Mouse (Mus musculus): ENCODE results near the gene Ap1b1. TPM values are rescaled to one million over a fixed set of nuclear protein-coding genes. Genes with fewer than 3 reads are reported as not detected.

Gene Ap1b1
- polyA plus RNA-seq, 1 experiment from 2014 or later = 58.4 TPM

DNA sequence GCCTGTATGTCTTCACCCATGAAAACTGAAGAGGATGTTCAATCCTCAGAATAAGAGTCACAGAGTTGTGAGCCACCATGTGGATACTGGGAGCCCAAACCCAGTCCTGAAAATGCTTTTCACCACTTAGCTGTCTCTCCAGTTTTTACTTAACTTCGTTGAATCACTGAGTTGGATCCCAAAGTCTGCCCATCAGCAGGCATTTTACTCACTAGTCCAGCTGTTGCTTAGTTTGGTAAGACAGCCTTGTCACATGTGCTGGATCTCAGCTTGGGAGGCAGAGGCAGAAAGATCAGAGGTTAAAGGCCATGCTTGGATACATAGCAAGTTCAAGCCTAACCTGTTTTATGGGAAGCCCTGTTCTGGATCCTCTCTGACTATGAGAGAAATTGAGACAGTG lies 23.6 kb downstream of the Ap1b1 start:
- Histone ChIP-seq H3K36me3 (ENCODE audit: control insufficient read depth, insufficient read depth, low read length) (peaks cover 43% of the 10 kb centered on the region), H3K4me1 (ENCODE audit: control insufficient read depth, insufficient read depth, low read length) (no peaks in the 10 kb centered on the region), H3K4me3 (ENCODE audit: low read depth, low read length) (no peak overlapping the region), H3K9ac (ENCODE audit: low read length) (no peak overlapping the region), H3K27ac (ENCODE audit: low read depth, low read length) (no peak overlapping the region), H3K9me3 (replicated peaks; ENCODE audit: control insufficient read depth, low read length) (no peaks in the 10 kb centered on the region), H3K27me3 (replicated peaks; ENCODE audit: control insufficient read depth, insufficient read depth, low read length) (no peaks in the 10 kb centered on the region), H3K4me2 (ENCODE audit: low read length) (no peak overlapping the region)
- no peak for DNase-seq (ENCODE audit: low spot score)
- WGBS = 92% methylated on average over 1 of the region's 1 CpGs
- no peak for ATAC-seq

DNA sequence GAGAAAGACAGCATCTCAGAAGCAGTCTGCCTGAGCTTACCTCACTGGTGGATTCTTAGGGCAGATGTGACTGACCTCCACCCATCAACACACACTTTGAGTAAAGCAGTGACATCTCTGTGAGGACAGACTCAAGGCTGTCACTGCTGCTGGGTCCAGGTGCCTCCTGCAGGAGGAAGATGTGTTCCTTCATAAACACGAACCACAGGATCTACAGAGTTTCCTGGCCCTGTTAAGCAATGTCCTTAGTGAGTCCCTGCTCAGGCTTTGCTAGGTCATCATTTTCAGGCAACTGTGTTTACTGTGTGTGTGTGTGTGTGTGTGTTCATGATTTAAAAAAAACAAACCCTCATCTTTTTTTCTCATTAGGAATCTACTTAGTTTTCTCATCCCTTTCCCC lies 24.9 kb downstream of the Ap1b1 start:
- H3K4me2 ChIP-seq (ENCODE audit: low read length) = no peak overlapping the region
- H3K27ac ChIP-seq (ENCODE audit: low read depth, low read length) = no peak overlapping the region
- DNase-seq (ENCODE audit: low spot score) (no peak), ATAC-seq (no peak)
- H3K27me3 ChIP-seq (replicated peaks; ENCODE audit: control insufficient read depth, insufficient read depth, low read length) = no peaks in the 10 kb centered on the region
- no peak overlapping the region for H3K9ac ChIP-seq (ENCODE audit: low read length)
- 70% methylated on average over 1 of the region's 1 CpGs for WGBS
- H3K9me3 ChIP-seq (replicated peaks; ENCODE audit: control insufficient read depth, low read length) = no peaks in the 10 kb centered on the region
- no peaks in the 10 kb centered on the region for H3K4me1 ChIP-seq (ENCODE audit: control insufficient read depth, insufficient read depth, low read length)
- no peak overlapping the region for H3K4me3 ChIP-seq (ENCODE audit: low read depth, low read length)
- H3K36me3 ChIP-seq (ENCODE audit: control insufficient read depth, insufficient read depth, low read length) = peaks cover 54% of the 10 kb centered on the region

DNA sequence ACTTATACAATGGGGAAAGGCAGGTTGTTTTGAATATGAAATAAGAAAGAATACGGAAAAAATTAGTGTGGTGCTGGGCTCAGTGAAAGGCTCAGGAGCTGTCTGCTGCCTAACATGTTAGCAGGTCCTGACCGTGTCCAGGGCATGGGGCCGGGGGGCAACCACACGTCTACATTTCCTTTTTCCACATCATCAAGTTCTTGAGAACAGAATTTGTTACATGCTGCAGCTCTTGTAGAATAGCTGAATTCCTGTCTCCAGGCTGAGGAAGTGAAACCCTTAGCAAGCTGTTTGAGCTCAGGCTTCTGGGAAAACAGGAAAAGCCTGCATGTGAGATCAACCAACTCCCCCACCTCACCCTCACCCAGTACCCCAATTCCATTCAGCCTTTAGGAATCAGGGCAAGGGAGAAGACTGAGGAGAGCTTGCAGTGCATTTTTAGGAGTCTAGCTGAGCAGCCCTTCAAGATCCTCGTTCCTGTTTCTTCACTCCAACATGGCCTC lies 25.6 kb downstream of the Ap1b1 start:
- Histone ChIP-seq H3K4me2 (ENCODE audit: low read length) (no peak overlapping the region), H3K4me1 (ENCODE audit: control insufficient read depth, insufficient read depth, low read length) (no peaks in the 10 kb centered on the region), H3K9ac (ENCODE audit: low read length) (no peak overlapping the region), H3K4me3 (ENCODE audit: low read depth, low read length) (no peak overlapping the region), H3K9me3 (replicated peaks; ENCODE audit: control insufficient read depth, low read length) (no peaks in the 10 kb centered on the region), H3K27ac (ENCODE audit: low read depth, low read length) (no peak overlapping the region), H3K36me3 (ENCODE audit: control insufficient read depth, insufficient read depth, low read length) (peaks cover 61% of the 10 kb centered on the region), H3K27me3 (replicated peaks; ENCODE audit: control insufficient read depth, insufficient read depth, low read length) (no peaks in the 10 kb centered on the region)
- WGBS = 91% methylated on average over 5 of the region's 5 CpGs
- DNase-seq (ENCODE audit: low spot score) = no peak
- no peak for ATAC-seq

DNA sequence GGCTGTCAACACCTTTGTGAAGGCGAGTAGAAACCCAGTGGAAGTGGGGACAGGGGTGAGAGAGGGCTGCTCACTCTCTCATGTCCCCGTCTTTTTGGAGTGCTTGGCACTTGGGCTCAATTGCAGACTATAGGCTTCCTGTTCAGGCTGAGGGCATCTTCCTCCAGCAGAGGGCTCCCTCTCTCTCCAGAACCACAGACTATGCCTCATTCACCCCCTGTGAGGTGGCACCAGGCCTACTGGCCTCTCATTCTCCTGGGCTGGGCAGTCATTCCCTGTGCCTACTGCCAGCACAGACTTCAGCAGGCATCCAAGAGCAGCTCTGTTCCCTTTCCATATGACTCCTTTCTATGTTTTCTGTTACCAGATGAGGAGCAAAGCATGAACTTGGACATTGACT lies 29.1 kb downstream of the Ap1b1 start:
- 64% methylated on average over 2 of the region's 2 CpGs for WGBS
- H3K4me2 ChIP-seq (ENCODE audit: low read length) = no peak overlapping the region
- ATAC-seq = no peak

DNA sequence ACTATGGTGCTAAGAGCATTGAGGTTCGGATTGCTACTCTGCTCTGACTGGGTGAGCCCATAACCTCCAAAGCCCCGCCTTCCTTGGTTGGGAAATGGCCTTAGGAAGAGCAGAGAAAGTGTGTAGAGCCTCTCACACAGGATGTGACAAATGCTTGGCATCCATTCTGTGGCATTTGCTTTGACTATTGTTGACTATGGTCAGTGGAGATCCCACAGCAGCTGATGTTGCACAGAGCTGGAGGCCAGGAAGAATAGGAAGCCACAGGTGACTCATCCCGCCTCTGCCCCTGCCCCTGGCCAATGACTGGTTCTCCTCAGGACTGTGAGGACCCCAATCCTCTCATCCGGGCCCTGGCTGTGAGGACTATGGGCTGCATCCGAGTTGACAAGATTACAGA lies 29.7 kb downstream of the Ap1b1 start:
- no peak overlapping the region for H3K9ac ChIP-seq (ENCODE audit: low read length)
- no peak overlapping the region for H3K4me3 ChIP-seq (ENCODE audit: low read depth, low read length)
- H3K27ac ChIP-seq (ENCODE audit: low read depth, low read length) = no peak overlapping the region
- no peaks in the 10 kb centered on the region for H3K27me3 ChIP-seq (replicated peaks; ENCODE audit: control insufficient read depth, insufficient read depth, low read length)
- DNase-seq (ENCODE audit: low spot score) = no peak
- 92% methylated on average over 5 of the region's 5 CpGs for WGBS
- no peak overlapping the region for H3K4me2 ChIP-seq (ENCODE audit: low read length)
- ATAC-seq = no peak
- H3K4me1 ChIP-seq (ENCODE audit: control insufficient read depth, insufficient read depth, low read length) = no peaks in the 10 kb centered on the region
- H3K36me3 ChIP-seq (ENCODE audit: control insufficient read depth, insufficient read depth, low read length) = peaks cover 76% of the 10 kb centered on the region
- no peaks in the 10 kb centered on the region for H3K9me3 ChIP-seq (replicated peaks; ENCODE audit: control insufficient read depth, low read length)

More for the DNA sequence above, 29.1 kb downstream of the Ap1b1 start:
- H3K36me3 ChIP-seq (ENCODE audit: control insufficient read depth, insufficient read depth, low read length) = peaks cover 76% of the 10 kb centered on the region
- no peak overlapping the region for H3K9ac ChIP-seq (ENCODE audit: low read length)
- H3K4me1 ChIP-seq (ENCODE audit: control insufficient read depth, insufficient read depth, low read length) = no peaks in the 10 kb centered on the region
- DNase-seq (ENCODE audit: low spot score) = peak; percentile 59
- H3K9me3 ChIP-seq (replicated peaks; ENCODE audit: control insufficient read depth, low read length) = no peaks in the 10 kb centered on the region
- H3K4me3 ChIP-seq (ENCODE audit: low read depth, low read length) = no peak overlapping the region
- H3K27me3 ChIP-seq (replicated peaks; ENCODE audit: control insufficient read depth, insufficient read depth, low read length) = no peaks in the 10 kb centered on the region
- no peak overlapping the region for H3K27ac ChIP-seq (ENCODE audit: low read depth, low read length)

DNA sequence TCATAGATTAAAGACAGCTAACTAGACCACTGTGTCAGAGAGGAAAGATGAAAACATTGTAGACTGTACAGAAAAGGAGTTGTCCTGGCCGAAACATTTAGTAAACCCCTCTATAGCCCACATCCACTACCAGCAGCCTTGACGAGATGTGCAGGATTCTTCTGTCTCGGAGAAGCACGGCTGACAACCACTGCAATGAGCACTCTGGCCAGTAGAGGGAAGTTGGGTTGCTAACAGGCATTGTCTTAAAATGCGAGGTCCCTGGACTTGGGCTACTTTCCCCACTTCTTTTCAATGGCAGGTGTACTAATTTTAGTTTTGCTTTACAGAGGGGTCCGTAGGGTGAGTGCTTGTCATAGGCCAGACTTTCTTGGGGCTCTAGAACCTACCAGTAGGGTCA lies 30.9 kb downstream of the Ap1b1 start:
- Histone ChIP-seq H3K36me3 (ENCODE audit: control insufficient read depth, insufficient read depth, low read length) (peaks cover 74% of the 10 kb centered on the region), H3K9ac (ENCODE audit: low read length) (no peak overlapping the region), H3K4me3 (ENCODE audit: low read depth, low read length) (no peak overlapping the region), H3K9me3 (replicated peaks; ENCODE audit: control insufficient read depth, low read length) (no peaks in the 10 kb centered on the region), H3K27me3 (replicated peaks; ENCODE audit: control insufficient read depth, insufficient read depth, low read length) (no peaks in the 10 kb centered on the region), H3K4me1 (ENCODE audit: control insufficient read depth, insufficient read depth, low read length) (no peaks in the 10 kb centered on the region), H3K4me2 (ENCODE audit: low read length) (no peak overlapping the region), H3K27ac (ENCODE audit: low read depth, low read length) (no peak overlapping the region)
- DNase-seq (ENCODE audit: low spot score) (peak; percentile 12), ATAC-seq (no peak)
- WGBS = 70% methylated on average over 6 of the region's 6 CpGs

DNA sequence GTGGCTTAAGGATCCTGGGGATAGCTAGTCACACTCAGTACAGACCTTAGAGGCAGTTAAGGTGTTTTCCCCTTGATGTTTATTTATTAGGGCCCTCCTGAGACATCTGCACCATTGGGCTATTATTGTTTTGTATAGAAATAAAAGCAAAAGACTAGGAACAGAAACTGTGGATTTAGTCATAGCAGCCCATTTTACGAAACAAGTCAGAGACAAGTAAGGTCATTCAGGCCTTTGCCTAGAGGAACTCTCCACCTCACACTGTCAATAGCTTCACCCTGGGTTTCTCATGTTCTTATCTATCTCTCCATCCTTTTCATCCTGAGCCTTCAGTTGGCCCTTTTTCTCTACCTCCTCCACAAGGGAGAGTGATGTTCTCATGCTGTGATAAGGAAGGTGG lies 38.5 kb downstream of the Ap1b1 start:
- Histone ChIP-seq H3K4me1 (ENCODE audit: control insufficient read depth, insufficient read depth, low read length) (no peaks in the 10 kb centered on the region), H3K4me2 (ENCODE audit: low read length) (no peak overlapping the region), H3K9ac (ENCODE audit: low read length) (no peak overlapping the region), H3K27me3 (replicated peaks; ENCODE audit: control insufficient read depth, insufficient read depth, low read length) (no peaks in the 10 kb centered on the region), H3K27ac (ENCODE audit: low read depth, low read length) (no peak overlapping the region), H3K9me3 (replicated peaks; ENCODE audit: control insufficient read depth, low read length) (no peaks in the 10 kb centered on the region), H3K36me3 (ENCODE audit: control insufficient read depth, insufficient read depth, low read length) (peaks cover 75% of the 10 kb centered on the region), H3K4me3 (ENCODE audit: low read depth, low read length) (no peak overlapping the region)
- 100% methylated on average over 1 of the region's 1 CpGs for WGBS
- DNase-seq (ENCODE audit: low spot score) (no peak), ATAC-seq (no peak)

DNA sequence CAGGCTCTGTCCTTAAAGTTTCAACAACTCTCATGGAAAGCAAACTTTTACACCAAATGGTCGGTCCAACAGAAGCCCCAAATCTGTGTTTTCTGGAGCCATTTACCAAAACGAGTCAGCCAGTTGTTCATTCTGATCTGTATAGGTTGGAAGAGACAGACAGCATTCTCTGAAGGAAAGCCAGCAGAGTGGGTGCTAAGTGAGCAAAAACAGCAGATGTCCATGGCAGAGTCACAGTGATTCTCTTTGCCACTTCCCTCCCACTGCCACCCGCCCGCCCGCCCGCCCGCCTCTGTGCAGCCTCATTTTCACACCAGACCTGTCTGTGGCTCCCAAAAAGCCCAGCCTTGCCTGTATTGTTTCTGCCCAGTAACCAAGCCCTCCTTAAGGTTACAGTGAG lies 41.6 kb downstream of the Ap1b1 start:
- ATAC-seq (no peak), DNase-seq (ENCODE audit: low spot score) (no peak)
- Histone ChIP-seq H3K36me3 (ENCODE audit: control insufficient read depth, insufficient read depth, low read length) (peaks cover 93% of the 10 kb centered on the region), H3K27ac (ENCODE audit: low read depth, low read length) (no peak overlapping the region), H3K4me1 (ENCODE audit: control insufficient read depth, insufficient read depth, low read length) (no peaks in the 10 kb centered on the region), H3K9me3 (replicated peaks; ENCODE audit: control insufficient read depth, low read length) (no peaks in the 10 kb centered on the region), H3K27me3 (replicated peaks; ENCODE audit: control insufficient read depth, insufficient read depth, low read length) (no peaks in the 10 kb centered on the region), H3K4me3 (ENCODE audit: low read depth, low read length) (no peak overlapping the region), H3K9ac (ENCODE audit: low read length) (no peak overlapping the region), H3K4me2 (ENCODE audit: low read length) (no peak overlapping the region)
- 89% methylated on average over 7 of the region's 7 CpGs for WGBS

DNA sequence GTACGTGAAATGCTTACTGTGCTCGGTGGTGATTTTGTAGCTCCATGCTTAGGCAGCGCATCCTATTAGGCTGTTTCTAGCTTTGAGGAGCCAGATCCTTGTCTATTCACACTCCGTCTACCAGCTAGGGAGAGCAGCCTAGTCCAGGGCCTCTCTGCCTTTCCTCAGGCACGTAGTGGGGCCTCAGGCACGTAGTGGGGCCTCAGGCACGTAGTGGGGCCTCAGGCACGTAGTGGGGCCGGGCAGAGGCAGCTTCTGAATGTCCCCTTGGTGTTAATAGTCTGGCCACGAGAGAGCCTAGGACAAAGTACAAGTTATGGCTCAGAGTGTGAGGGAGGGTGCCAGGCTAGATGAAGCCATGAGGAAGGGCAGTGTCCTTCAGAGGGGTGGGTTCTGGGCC lies 46.1 kb downstream of the Ap1b1 start:
- H3K4me1 ChIP-seq (ENCODE audit: control insufficient read depth, insufficient read depth, low read length) = no peaks in the 10 kb centered on the region
- no peak overlapping the region for H3K4me3 ChIP-seq (ENCODE audit: low read depth, low read length)
- no peaks in the 10 kb centered on the region for H3K27me3 ChIP-seq (replicated peaks; ENCODE audit: control insufficient read depth, insufficient read depth, low read length)
- no peak for ATAC-seq
- no peak overlapping the region for H3K27ac ChIP-seq (ENCODE audit: low read depth, low read length)
- no peaks in the 10 kb centered on the region for H3K9me3 ChIP-seq (replicated peaks; ENCODE audit: control insufficient read depth, low read length)
- H3K36me3 ChIP-seq (ENCODE audit: control insufficient read depth, insufficient read depth, low read length) = peaks cover 94% of the 10 kb centered on the region
- H3K9ac ChIP-seq (ENCODE audit: low read length) = no peak overlapping the region
- no peak for DNase-seq (ENCODE audit: low spot score)
- H3K4me2 ChIP-seq (ENCODE audit: low read length) = no peak overlapping the region
- 92% methylated on average over 10 of the region's 10 CpGs for WGBS

All from forebrain, embryonic 14.5 days (tissue).